Mouse (Mus musculus): ENCODE measurements around the gene Lclat1. TPM values are rescaled to one million over a fixed set of nuclear protein-coding genes. Genes with fewer than 3 reads are reported as not detected.

The Lclat1 gene
- polyA plus RNA-seq, 1 experiment from 2014 or later: 22.5 TPM

DNA sequence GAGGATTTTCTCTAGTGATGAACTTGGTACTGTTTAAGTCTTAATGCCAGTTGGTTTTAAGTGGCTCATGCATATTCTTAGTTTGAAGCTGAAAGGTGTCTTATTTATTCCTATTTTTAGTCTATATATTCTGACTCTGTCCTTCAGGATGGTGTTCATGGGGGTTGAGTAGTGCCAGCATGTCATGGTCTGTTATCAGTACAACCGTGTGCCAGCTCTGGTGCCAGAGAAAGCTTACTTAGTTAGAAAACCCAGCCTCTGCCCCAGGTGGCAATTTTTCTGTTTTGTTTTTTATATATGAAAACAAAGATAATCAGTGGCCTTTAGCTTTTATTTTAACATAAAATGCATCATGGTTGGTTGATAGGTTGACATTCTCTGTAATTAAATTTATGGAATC lies 126.2 kb downstream of the Lclat1 start:
- no peak for DNase-seq (ENCODE audit: low read depth, low spot score)
- POLR2A ChIA-PET: no interaction called here
- ATAC-seq: no peak
- H3K27me3 ChIP-seq: no peaks in the 10 kb centered on the region
- in situ Hi-C loops (cut with MboI; ENCODE audit: low pct_unique_long_range_greater_than_20kb): no loop called here
- CTCF ChIA-PET: no interaction called here
- TF ChIP-seq CTCF (IDR thresholded peaks at IDR 0.05): no peak

DNA sequence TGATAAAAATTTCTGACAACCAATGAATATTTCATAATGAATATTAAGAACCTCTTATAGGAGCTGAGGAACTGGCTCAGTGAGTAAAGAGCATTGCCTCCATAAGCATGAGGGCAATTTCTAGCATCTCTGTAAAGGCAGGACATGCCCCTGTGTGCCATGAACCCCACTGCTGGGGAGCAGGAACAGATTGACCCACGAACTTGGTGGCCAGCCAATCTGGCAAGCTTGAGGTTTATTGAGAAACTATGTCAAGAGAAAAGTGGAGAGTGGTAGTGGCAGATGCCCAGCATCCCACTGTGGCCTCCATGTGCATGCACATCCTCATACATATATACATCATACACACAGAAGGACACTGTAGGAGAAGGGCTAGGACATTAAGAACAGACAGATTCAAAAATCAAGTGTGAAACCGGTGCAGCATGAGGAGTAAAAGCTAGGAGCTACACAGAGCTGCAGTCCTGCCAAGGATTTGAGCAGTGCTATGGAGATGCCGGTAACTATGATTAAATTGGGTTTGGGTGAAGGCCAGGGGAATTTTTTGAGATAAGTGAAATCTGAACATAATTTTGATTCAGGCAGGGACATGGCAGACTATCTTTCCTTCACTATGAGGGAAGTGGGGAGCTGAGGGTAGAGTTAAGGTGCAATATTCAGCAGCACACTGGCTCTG lies 129.5 kb downstream of the Lclat1 start:
- in situ Hi-C loops (cut with MboI; ENCODE audit: low pct_unique_long_range_greater_than_20kb): no loop called here
- DNase-seq (ENCODE audit: low read depth, low spot score) (no peak), ATAC-seq (no peak)
- ChIA-PET CTCF (interaction anchor here (1.0 to 2.2 kb wide), 2 partner anchors 8 to 9 kb away, joined by 3 to 6 read pairs; no protein-coding TSS in a partner anchor), POLR2A (interaction anchor here (0.7 kb wide), 1 partner anchor 44 kb away, joined by 5 read pairs; no protein-coding TSS in a partner anchor)
- no peak for TF ChIP-seq CTCF (IDR thresholded peaks at IDR 0.05)
- no peaks in the 10 kb centered on the region for H3K27me3 ChIP-seq

DNA sequence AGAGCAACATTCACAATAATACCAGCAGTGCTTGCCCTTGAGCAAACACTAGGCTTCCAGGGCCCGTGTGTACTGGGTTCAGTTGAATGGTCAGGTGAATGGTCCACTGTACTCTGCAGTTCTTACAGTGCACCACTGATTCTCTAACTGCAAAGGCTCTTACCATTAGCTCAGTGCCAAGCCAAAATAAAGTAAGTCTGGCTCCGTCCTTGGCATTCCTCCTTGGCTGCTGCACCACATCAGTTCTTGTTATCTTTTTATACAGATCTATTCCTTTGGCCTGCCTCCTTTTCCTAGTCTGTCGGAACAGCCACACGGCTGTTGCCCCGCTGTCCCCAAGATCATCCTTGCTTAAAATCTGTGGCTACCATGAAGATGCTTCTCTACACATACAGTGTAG lies 130.7 kb downstream of the Lclat1 start:
- H3K27me3 ChIP-seq: no peaks in the 10 kb centered on the region
- DNase-seq (ENCODE audit: low read depth, low spot score) (no peak), ATAC-seq (no peak)
- no peak for TF ChIP-seq CTCF (IDR thresholded peaks at IDR 0.05)
- ChIA-PET POLR2A (no interaction called here), CTCF (interaction anchor here (2.2 kb wide), 1 partner anchor 10 kb away, joined by 6 read pairs; no protein-coding TSS in a partner anchor)
- in situ Hi-C loops (cut with MboI; ENCODE audit: low pct_unique_long_range_greater_than_20kb): no loop called here

DNA sequence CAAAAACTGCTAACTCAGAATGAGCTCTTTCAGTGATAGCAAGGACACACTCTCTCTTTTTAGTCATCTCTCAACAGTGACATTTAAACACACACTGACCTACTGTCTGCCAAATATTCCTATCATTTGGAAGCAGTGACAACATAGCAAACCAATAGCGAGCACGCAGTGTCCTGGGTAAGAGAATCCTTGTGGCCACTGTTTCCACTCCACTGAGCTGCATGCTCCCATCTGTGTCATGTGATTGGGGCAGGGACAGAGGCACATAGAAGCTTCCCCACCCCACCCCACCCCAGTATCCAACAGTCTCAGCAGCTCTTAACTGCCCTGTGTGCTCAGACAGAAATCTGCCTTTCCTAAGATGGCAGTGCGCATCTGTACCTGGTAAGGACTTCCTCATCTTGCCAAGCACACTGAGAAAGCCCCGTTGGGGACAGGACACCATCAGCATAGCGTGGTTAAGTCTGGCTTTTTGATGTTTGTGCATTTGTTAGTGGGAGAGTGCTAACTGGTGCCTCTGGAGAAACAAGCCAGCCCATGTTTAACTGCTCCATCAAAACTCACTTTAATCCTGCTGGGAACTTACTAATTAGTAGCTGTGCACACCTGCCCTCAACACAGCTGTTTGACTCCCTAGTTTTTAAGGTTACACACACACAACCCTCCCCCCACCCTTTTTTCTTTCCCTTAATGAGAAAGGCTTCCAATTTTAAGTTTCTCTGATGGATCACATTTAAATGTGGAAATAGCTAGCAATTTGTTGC lies 133.5 kb downstream of the Lclat1 start:
- ATAC-seq: no peak
- no peaks in the 10 kb centered on the region for H3K27me3 ChIP-seq
- in situ Hi-C loops (cut with MboI; ENCODE audit: low pct_unique_long_range_greater_than_20kb): no loop called here
- TF ChIP-seq CTCF (IDR thresholded peaks at IDR 0.05): no peak
- ChIA-PET CTCF (interaction anchor here (1.2 to 1.6 kb wide), 3 partner anchors 12 to 17 kb away, joined by 3 to 5 read pairs (median 4); no protein-coding TSS in a partner anchor), POLR2A (interaction anchor here (1.3 kb wide), 1 partner anchor 8 kb away, joined by 3 read pairs; no protein-coding TSS in a partner anchor)
- DNase-seq (ENCODE audit: low read depth, low spot score): no peak

DNA sequence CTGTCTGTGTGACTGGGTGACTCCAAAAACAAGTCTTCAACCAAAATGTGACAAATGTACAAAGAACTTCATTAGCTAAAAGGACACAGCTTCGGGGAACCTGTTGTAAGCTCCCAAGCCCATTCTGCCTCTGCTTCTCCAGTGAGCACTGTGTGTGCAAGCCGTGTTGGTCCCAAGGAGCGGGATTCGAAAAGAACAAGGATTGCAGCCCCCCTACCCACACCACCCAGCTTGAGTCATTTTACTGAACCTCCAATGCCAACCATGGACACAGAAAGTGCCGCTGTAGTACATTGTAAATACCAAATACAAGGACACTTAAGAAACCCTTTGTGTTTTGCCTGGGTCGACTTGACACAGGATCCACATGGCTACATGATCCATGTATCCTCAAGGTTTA lies 135.9 kb downstream of the Lclat1 start:
- no peak for TF ChIP-seq CTCF (IDR thresholded peaks at IDR 0.05)
- no peak for ATAC-seq
- in situ Hi-C loops (cut with MboI; ENCODE audit: low pct_unique_long_range_greater_than_20kb): no loop called here
- DNase-seq (ENCODE audit: low read depth, low spot score): no peak
- POLR2A ChIA-PET: no interaction called here
- H3K27me3 ChIP-seq: no peaks in the 10 kb centered on the region
- CTCF ChIA-PET: no interaction called here

DNA sequence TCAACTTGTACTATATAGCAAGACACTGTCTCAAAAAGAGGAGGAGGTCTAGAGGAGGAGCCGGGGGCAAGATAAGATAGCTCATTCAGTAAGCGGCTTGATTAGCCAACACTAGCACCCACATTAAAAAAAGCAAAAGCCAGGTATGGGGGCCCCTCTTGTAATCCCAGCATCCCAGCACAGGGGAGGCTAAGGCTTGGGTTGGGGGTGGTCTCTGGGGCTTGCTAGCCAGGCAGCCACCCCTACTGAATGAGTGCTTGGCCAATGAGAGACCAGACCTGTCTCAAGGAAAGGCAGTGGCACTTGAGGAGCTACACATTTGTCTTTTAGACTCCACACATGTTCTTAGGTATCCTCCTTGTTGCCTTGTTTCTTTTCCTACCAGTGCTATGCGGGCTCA lies 136.8 kb downstream of the Lclat1 start:
- DNase-seq (ENCODE audit: low read depth, low spot score): no peak
- ATAC-seq: no peak
- in situ Hi-C loops (cut with MboI; ENCODE audit: low pct_unique_long_range_greater_than_20kb): no loop called here
- TF ChIP-seq CTCF (IDR thresholded peaks at IDR 0.05): no peak
- ChIA-PET POLR2A (interaction anchor here (0.5 kb wide), 1 partner anchor 148 kb away, joined by 5 read pairs; no protein-coding TSS in a partner anchor), CTCF (interaction anchor here (1.1 kb wide), 1 partner anchor 13 kb away, joined by 3 read pairs; no protein-coding TSS in a partner anchor)
- no peaks in the 10 kb centered on the region for H3K27me3 ChIP-seq

DNA sequence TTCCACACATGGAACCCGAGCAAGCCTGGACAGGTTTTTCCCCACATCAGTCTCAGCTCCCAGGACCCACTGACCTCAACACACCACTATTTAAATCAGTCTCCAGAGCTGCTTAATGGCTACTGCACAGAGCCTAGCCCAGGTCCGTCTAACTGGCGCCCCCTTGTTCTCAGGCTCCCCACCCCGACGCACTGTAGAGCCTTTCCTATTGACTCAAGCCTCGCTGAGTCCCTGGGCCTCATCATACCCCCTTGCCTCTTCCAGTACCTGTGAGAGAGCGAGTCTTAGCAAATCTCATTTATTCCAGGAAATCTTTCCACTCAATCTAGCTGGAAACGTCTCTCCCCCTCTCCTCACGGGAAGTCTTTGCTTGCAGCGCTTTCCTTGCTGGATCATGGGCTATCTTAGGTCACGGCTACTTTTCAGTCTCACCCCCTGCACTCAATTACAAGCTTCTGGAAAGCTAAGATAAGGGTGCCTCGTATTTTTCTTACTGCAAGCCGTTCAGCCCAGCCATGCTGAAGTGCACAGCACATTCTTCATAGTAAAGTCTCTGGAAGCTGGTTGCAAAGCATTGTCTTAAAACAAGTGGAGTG lies 137.4 kb downstream of the Lclat1 start:
- no peak for TF ChIP-seq CTCF (IDR thresholded peaks at IDR 0.05)
- ATAC-seq (no peak), DNase-seq (ENCODE audit: low read depth, low spot score) (no peak)
- in situ Hi-C loops (cut with MboI; ENCODE audit: low pct_unique_long_range_greater_than_20kb): no loop called here
- ChIA-PET POLR2A (no interaction called here), CTCF (interaction anchor here (0.9 to 1.1 kb wide), 2 partner anchors 8 to 14 kb away, joined by 3 read pairs; no protein-coding TSS in a partner anchor)
- no peaks in the 10 kb centered on the region for H3K27me3 ChIP-seq

DNA sequence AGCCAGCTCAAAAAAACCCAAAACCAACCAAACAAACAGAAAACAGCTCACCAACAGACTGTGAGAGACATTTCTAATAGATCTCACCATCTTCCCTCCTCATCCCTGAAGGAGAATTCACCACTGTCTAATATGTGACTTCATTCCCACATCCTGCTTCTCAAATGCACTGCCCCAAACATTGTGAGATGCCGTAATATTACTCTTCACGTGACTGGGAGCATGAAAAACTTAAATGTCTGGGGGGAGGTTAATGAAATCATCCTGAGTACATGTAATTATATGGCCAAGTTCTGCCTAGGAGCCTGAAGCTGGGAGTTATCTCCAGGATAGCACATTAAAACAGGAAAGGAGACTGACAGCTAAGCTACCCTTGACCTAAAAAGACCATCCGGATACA lies 138.3 kb downstream of the Lclat1 start:
- DNase-seq (ENCODE audit: low read depth, low spot score) (no peak), ATAC-seq (no peak)
- in situ Hi-C loops (cut with MboI; ENCODE audit: low pct_unique_long_range_greater_than_20kb): no loop called here
- ChIA-PET CTCF (interaction anchor here (1.0 kb wide), 1 partner anchor 32 kb away, joined by 3 read pairs; no protein-coding TSS in a partner anchor), POLR2A (interaction anchor here (0.9 kb wide), 1 partner anchor 12 kb away, joined by 3 read pairs; no protein-coding TSS in a partner anchor)
- no peak for TF ChIP-seq CTCF (IDR thresholded peaks at IDR 0.05)
- H3K27me3 ChIP-seq: no peaks in the 10 kb centered on the region

DNA sequence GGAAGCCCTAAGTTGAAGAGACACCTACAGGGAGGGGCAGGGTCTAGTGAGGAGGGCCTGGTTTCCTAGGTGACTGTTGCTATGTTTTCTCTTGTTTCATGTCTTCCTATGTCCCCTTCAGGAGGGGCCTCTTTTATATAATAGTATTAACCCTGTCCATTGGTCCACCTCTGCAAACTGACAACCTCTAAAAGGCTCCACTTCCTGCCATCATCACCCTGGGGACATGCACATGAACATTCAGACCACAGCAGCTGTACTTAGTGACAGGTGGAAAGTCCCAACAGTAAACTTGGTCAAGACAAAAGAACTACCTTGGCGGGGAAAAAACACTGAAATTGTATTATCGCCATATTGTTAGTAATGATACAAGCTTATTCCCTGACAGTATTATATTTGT lies 139.1 kb downstream of the Lclat1 start:
- no peak for ATAC-seq
- H3K27me3 ChIP-seq: no peaks in the 10 kb centered on the region
- DNase-seq (ENCODE audit: low read depth, low spot score): no peak
- POLR2A ChIA-PET: interaction anchor here (0.9 kb wide), 1 partner anchor 11 kb away, joined by 3 read pairs; no protein-coding TSS in a partner anchor
- CTCF ChIA-PET: interaction anchor here (1.0 kb wide), 1 partner anchor 33 kb away, joined by 3 read pairs; no protein-coding TSS in a partner anchor
- no peak for TF ChIP-seq CTCF (IDR thresholded peaks at IDR 0.05)
- in situ Hi-C loops (cut with MboI; ENCODE audit: low pct_unique_long_range_greater_than_20kb): no loop called here

DNA sequence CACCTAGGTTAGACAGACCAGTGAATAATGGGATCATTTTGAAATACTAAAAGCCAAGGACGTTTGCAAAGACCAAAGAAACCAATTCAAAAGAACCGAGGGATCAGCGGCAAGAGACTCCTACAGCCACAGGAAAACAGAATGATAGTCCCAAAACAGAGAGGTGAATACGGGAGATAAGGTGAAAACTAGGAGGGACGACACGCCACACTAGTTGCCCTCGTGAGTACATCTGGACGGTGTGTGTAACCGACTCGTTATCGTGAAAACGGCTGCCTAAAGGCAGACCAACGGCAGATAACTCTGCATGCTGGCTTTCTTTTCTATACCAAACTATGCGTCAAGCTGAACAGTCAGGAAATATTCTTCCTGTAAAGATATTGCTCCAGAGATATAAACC lies 140.0 kb downstream of the Lclat1 start:
- H3K27me3 ChIP-seq: no peaks in the 10 kb centered on the region
- CTCF ChIA-PET: no interaction called here
- POLR2A ChIA-PET: no interaction called here
- ATAC-seq (no peak), DNase-seq (ENCODE audit: low read depth, low spot score) (no peak)
- TF ChIP-seq CTCF (IDR thresholded peaks at IDR 0.05): no peak
- in situ Hi-C loops (cut with MboI; ENCODE audit: low pct_unique_long_range_greater_than_20kb): no loop called here

Data from Patski (cell line).